Mouse (Mus musculus) forebrain, embryonic 11.5 days (tissue): ENCODE measurements at regions not wholly inside any gene's neighbourhood (a gene's known extent, or its start where the extent isn't known, plus 50 kb on each side); places are given as distances from the start of the nearest gene placed in this dataset.

ENCODE experiments used
- ATAC-seq: fragments of 200-750 bp; cut with Nextera tagmentation; replicated peaks from 2 replicates; pipeline ENCODE4 v1.8.0; 2017; ENCODE audit warnings: moderate TSS enrichment; ENCODE audit not compliant: low FRiP score
- DNase-seq: peaks from one replicate; pipeline ENCODE4 v3.0.0-alpha.2; 2017; ENCODE audit warnings: low spot score
- H3K27ac ChIP-seq: fragments of 300-500 bp; sonication (generic); 2 replicates; pipeline ENCODE4 v1.5.1; 2014; ENCODE audit warnings: low read depth, low read length
- H3K27me3 ChIP-seq: fragments of 300-500 bp; sonication (generic); 2 replicates; pipeline ENCODE4 v1.6.1; 2014; ENCODE audit warnings: mild to moderate bottlenecking, low read length, mixed read lengths; ENCODE audit not compliant: control insufficient read depth, insufficient read depth
- H3K36me3 ChIP-seq: fragments of 300-500 bp; sonication (generic); 2 replicates; pipeline ENCODE4 v1.6.1; 2014; ENCODE audit warnings: mild to moderate bottlenecking, low read length, moderate library complexity, mixed read lengths; ENCODE audit not compliant: control insufficient read depth, insufficient read depth
- H3K4me1 ChIP-seq: fragments of 300-500 bp; sonication (generic); replicated peaks from 2 replicates; pipeline ENCODE4 v1.6.1; 2014; ENCODE audit warnings: low read length, mixed read lengths; ENCODE audit not compliant: control insufficient read depth, insufficient read depth
- H3K4me2 ChIP-seq: fragments of 300-500 bp; sonication (generic); 2 replicates; pipeline ENCODE4 v1.6.1; 2014; ENCODE audit warnings: low read depth, mild to moderate bottlenecking, low read length, moderate library complexity, mixed read lengths; ENCODE audit not compliant: severe bottlenecking
- H3K4me3 ChIP-seq: fragments of 300-500 bp; sonication (generic); 2 replicates; pipeline ENCODE4 v1.5.1; 2014; ENCODE audit warnings: low read depth, low read length
- H3K9ac ChIP-seq: fragments of 300-500 bp; sonication (generic); 2 replicates; pipeline ENCODE4 v1.6.1; 2014; ENCODE audit warnings: low read length
- H3K9me3 ChIP-seq: fragments of 300-500 bp; sonication (generic); 2 replicates; pipeline ENCODE4 v1.6.1; 2016; ENCODE audit warnings: low read length, mixed read lengths; ENCODE audit not compliant: control insufficient read depth
- WGBS: fragments of 180-500 bp; shearing (Covaris S2); extraction: QIAGEN DNeasy Blood & Tissue Kit; methylation state at CpG from one replicate; pipeline ENCODE4 v1.1.7; 2014; 5-methylcytosine and 5-hydroxymethylcytosine counted together

DNA sequence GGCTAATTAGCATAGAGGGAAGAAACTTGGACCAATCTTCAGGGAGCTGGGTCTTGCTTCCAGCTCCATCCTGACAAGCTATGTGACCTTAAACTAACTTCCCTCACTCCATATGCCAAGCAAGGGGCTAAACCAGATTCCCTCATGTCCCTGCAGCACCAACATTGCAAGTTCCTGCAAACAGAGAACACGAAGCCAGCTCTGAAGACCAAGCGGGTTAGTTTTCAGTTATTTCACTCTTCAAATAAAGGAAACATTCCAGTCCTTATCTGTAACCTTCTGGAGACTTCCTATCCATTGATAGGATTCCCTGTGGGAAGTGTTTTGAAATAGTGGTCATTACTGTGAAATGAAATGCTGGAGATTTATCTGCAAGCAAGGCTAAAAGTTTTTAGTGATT lies 64.4 kb upstream of the Tspan2 start:
- WGBS, result 85% methylated on average over 2 of the region's 2 CpGs
- ATAC-seq (no peak), DNase-seq (no peak)
- Histone ChIP-seq H3K4me1 (no peaks in the 10 kb centered on the region; the same call in 1 of the 2 replicates), H3K9me3 (no peaks in the 10 kb centered on the region), H3K4me3 (no peak overlapping the region), H3K9ac (no peak overlapping the region), H3K27me3 (no peaks in the 10 kb centered on the region), H3K27ac (no peak overlapping the region), H3K4me2 (no peak overlapping the region), H3K36me3 (no peaks in the 10 kb centered on the region)

DNA sequence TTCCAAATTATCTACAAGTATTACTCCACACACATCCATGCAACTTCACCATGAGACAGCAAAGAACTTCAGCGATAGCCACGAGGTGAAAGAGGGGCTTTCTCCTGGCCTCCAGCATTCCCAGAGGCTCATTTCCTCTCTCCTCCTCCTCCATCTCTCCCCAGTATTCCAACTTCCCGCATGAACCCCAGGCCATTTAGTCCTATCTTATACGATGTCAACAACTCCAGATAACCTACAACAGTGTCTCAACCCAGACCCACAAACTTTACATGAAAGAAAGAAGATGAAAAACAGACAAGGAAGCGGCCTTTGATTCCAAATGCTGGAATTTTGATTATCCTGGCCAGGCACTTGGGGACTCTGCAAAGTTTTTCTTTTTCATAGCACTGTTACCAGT lies 63.8 kb upstream of the Tspan2 start:
- WGBS, result 80% methylated on average over 5 of the region's 5 CpGs
- no peak for DNase-seq
- no peak overlapping the region for H3K27ac ChIP-seq
- H3K9me3 ChIP-seq, result no peaks in the 10 kb centered on the region
- no peaks in the 10 kb centered on the region for H3K27me3 ChIP-seq
- no peak for ATAC-seq
- no peaks in the 10 kb centered on the region; the same call in 1 of the 2 replicates for H3K4me1 ChIP-seq
- no peak overlapping the region for H3K4me3 ChIP-seq
- H3K4me2 ChIP-seq, result no peak overlapping the region
- H3K36me3 ChIP-seq, result no peaks in the 10 kb centered on the region
- no peak overlapping the region for H3K9ac ChIP-seq

- 81% methylated on average over 5 of the region's 5 CpGs for WGBS
- Histone ChIP-seq H3K4me2 (no peak overlapping the region), H3K4me1 (no peaks in the 10 kb centered on the region; the same call in 1 of the 2 replicates), H3K4me3 (no peak overlapping the region), H3K9ac (no peak overlapping the region), H3K9me3 (no peaks in the 10 kb centered on the region), H3K27me3 (no peaks in the 10 kb centered on the region), H3K36me3 (no peaks in the 10 kb centered on the region), H3K27ac (no peak overlapping the region)
- no peak for ATAC-seq
- DNase-seq, result no peak
Measured at GRCm38 (mm10) chr3:102670972-102671371, 63.4 kb upstream of the Tspan2 start.

GRCm38 (mm10) chr3:102673506-102673905 lies 60.8 kb upstream of the Tspan2 start:
- no peak for ATAC-seq
- H3K4me2 ChIP-seq, result no peak overlapping the region
- H3K27ac ChIP-seq, result no peak overlapping the region
- H3K27me3 ChIP-seq, result no peaks in the 10 kb centered on the region
- WGBS, result 84% methylated on average over 5 of the region's 5 CpGs
- H3K36me3 ChIP-seq, result no peaks in the 10 kb centered on the region
- no peak overlapping the region for H3K4me3 ChIP-seq
- H3K9me3 ChIP-seq, result no peaks in the 10 kb centered on the region
- DNase-seq, result no peak
- no peaks in the 10 kb centered on the region; the same call in 1 of the 2 replicates for H3K4me1 ChIP-seq
- H3K9ac ChIP-seq, result no peak overlapping the region

DNA sequence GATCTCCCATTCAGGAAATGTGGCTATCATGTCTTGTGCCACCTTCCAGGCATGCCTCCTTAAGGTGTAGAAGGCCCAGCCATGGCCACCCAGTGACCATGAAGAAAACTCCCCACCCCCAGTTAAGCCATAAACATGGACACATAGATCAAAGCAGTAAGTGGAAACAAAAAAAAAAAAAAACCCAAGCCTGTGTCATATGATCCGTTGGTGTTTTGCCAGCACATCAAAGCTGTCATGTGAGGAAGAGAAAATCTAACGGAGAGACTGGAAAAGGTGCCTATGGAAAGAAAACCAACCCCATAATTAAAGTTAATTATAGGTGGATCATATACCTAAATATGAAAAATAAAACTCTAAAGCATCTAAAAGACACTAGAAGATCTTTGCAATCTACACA lies 60.3 kb upstream of the Tspan2 start:
- Histone ChIP-seq H3K4me2 (no peak overlapping the region), H3K36me3 (no peaks in the 10 kb centered on the region), H3K4me1 (no peaks in the 10 kb centered on the region; the same call in 1 of the 2 replicates), H3K27me3 (no peaks in the 10 kb centered on the region), H3K4me3 (no peak overlapping the region), H3K27ac (no peak overlapping the region), H3K9ac (no peak overlapping the region), H3K9me3 (no peaks in the 10 kb centered on the region)
- WGBS, result 62% methylated on average over 2 of the region's 2 CpGs
- ATAC-seq (no peak), DNase-seq (no peak)

GRCm38 (mm10) chr3:102676946-102677534 lies 57.3 kb upstream of the Tspan2 start:
- no peak for ATAC-seq

GRCm38 (mm10) chr3:102678516-102678915 lies 55.8 kb upstream of the Tspan2 start:
- H3K9me3 ChIP-seq, result no peaks in the 10 kb centered on the region
- H3K27me3 ChIP-seq, result no peaks in the 10 kb centered on the region
- 86% methylated on average over 1 of the region's 1 CpGs for whole genome bisulfite sequencing
- H3K4me3 ChIP-seq, result no peak overlapping the region
- no peaks in the 10 kb centered on the region for H3K36me3 ChIP-seq
- DNase-seq (no peak), ATAC-seq (no peak)
- H3K9ac ChIP-seq, result no peak overlapping the region
- H3K4me1 ChIP-seq, result no peaks in the 10 kb centered on the region; the same call in 1 of the 2 replicates
- H3K4me2 ChIP-seq, result no peak overlapping the region
- H3K27ac ChIP-seq, result no peak overlapping the region

More at GRCm38 (mm10) chr3:102676946-102677534, 57.3 kb upstream of the Tspan2 start:
- no peak overlapping the region for H3K4me2 ChIP-seq
- H3K4me1 ChIP-seq, result no peaks in the 10 kb centered on the region; the same call in 1 of the 2 replicates
- no peak overlapping the region for H3K9ac ChIP-seq
- 87% methylated on average over 7 of the region's 7 CpGs for WGBS
- no peaks in the 10 kb centered on the region for H3K9me3 ChIP-seq
- H3K4me3 ChIP-seq, result no peak overlapping the region
- DNase-seq, result no peak
- H3K36me3 ChIP-seq, result no peaks in the 10 kb centered on the region
- H3K27me3 ChIP-seq, result no peaks in the 10 kb centered on the region
- no peak overlapping the region for H3K27ac ChIP-seq

DNA sequence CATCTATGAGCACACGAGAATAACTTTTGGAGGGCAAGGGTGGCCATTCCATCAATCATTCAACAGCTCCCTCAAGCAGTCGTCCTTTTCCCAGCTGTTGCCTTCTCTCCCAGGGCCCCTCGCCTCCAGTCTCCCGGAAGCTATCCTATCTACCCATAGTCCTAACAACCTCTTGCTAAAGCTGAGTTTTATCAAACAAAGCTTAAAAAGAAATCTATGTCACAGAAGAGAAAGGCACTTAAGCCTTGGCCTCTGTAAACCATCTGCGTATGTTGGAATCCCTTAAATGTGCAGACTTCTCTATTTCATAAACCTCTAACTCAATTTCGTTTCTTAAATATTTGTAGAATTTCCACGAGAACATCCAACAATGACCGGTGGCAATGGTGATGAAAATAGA lies 51.9 kb upstream of the Tspan2 start:
- ATAC-seq, result no peak
- DNase-seq, result no peak
- no peak overlapping the region for H3K27ac ChIP-seq
- H3K9me3 ChIP-seq, result no peaks in the 10 kb centered on the region
- H3K4me3 ChIP-seq, result no peak overlapping the region
- 94% methylated on average over 8 of the region's 8 CpGs for WGBS
- H3K4me1 ChIP-seq, result no peaks in the 10 kb centered on the region
- H3K36me3 ChIP-seq, result no peaks in the 10 kb centered on the region
- H3K27me3 ChIP-seq, result no peaks in the 10 kb centered on the region
- H3K9ac ChIP-seq, result no peak overlapping the region
- no peak overlapping the region for H3K4me2 ChIP-seq

DNA sequence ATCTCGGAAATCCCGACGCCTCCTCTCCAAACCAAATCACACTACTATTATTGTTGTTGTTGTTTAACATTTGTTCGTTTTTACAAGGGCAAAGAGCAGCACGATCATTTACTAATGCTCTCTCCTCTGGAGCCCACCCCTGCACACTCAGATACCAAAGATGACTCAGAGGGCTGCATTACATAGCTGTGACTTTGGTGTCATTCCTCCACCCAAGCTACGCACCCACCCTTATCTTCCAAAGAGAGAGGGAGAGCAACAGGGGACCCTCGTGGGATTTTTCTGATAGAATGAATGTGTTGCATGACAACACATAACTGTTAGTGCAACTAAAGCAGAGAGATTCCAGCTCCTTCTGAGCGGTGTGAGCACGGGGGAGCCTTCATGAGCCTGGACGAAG lies 50.8 kb upstream of the Tspan2 start:
- ATAC-seq (no peak), DNase-seq (no peak)
- 90% methylated on average over 10 of the region's 10 CpGs for WGBS
- H3K27ac ChIP-seq, result no peak overlapping the region
- H3K4me3 ChIP-seq, result no peak overlapping the region
- no peaks in the 10 kb centered on the region for H3K27me3 ChIP-seq
- no peaks in the 10 kb centered on the region for H3K36me3 ChIP-seq
- H3K9ac ChIP-seq, result no peak overlapping the region
- no peaks in the 10 kb centered on the region for H3K4me1 ChIP-seq
- no peak overlapping the region for H3K4me2 ChIP-seq
- no peaks in the 10 kb centered on the region for H3K9me3 ChIP-seq
